Mouse (Mus musculus) megakaryocyte, embryonic 14.5 days (primary cell): ENCODE measurements around the gene Ncoa7.

Experiments
- FLI1 ChIP-seq: IDR thresholded peaks from 2 replicates; pipeline ENCODE4 v1.6.1; 2012; ENCODE audit warnings: low read length, inconsistent platforms, mixed read lengths
- GATA1 ChIP-seq: IDR thresholded peaks from 3 replicates; pipeline ENCODE4 v1.6.1; 2012; ENCODE audit warnings: mixed read lengths, low read length, inconsistent platforms, borderline replicate concordance

GRCm38 (mm10) chr10:30733148-30733785, 69.9 kb downstream of the Ncoa7 start:
- TF ChIP-seq GATA1 (no peak), FLI1 (no peak)
